Mouse (Mus musculus) intestine, embryonic 16.5 days (tissue): Measurements from ENCODE around the gene Abcc12. TPM values are rescaled to one million over a fixed set of nuclear protein-coding genes. Genes with fewer than 3 reads are reported as not detected.

Experiments used
- microRNA-seq: library from miRNA; unstranded; fragments of <30 nt; microRNA quantifications from one replicate; pipeline ENCODE4, GENCODE M21; 2016
- polyA plus RNA-seq: library from polyadenylated mRNA; unstranded; fragments of >200 nt; fragmentation: Nextera tagmentation; extraction: Ambion mirVana; gene quantifications from 2 replicates; pipeline ENCODE4 v1.2.1, GENCODE M21; 2015

The Abcc12 gene
- polyA plus RNA-seq, 1 experiment from 2014 or later: 0.09 TPM

Small RNAs within 50 kb of the gene (microRNA-seq; reads per million reads assigned to microRNA genes)
- gene Gm44348: not detected

Other genes with a start within 250 kb of the Abcc12 start
- gene Lonp2, start 43.4 kb upstream of the Abcc12 start, polyA plus RNA-seq: 72.5 and 78.0 TPM in 2 replicates
- gene Gm10638, start 165.0 kb upstream of the Abcc12 start, polyA plus RNA-seq: 0.91 and 2.1 TPM in 2 replicates
- gene Siah1a, start 165.2 kb upstream of the Abcc12 start, polyA plus RNA-seq: 16.3 and 21.7 TPM in 2 replicates